Mouse (Mus musculus): Measurements from ENCODE around the gene Itgax.
"Not testable (repeated sequence)": the region's sequence is repeated elsewhere in the genome, so short reads cannot be mapped to it uniquely, and the experiment has no call there.

Itgax gene

GRCm38 (mm10) chr7:128158688-128159354, 29.5 kb downstream of the Itgax start:
- DNase-seq (ENCODE audit: low read depth, low spot score), result not testable (repeated sequence)

GRCm38 (mm10) chr7:128164001-128164400, 34.7 kb downstream of the Itgax start:
- no peak for DNase-seq (ENCODE audit: low read depth, low spot score)

GRCm38 (mm10) chr7:128166391-128166790, 37.0 kb downstream of the Itgax start:
- DNase-seq (ENCODE audit: low read depth, low spot score), result no peak

DNA sequence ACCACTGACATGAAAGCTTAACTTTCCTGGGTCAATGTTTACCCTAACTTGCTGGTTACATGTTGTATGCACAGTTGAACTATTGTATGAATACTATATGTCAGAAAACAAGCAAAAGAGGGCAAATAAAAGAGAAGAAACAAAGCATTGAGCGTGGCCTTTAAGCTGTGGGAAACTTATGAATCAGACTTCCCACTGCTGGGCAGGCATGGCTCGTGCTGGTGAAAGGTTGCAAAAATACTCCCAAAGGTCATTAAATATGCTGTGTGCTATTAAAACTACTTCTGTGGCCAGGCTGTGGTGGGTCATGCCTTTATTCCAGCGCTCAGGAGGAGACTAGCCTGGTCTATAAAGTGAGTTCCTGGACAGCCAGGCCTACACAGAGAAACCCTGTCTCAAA, 40.6 kb downstream of the Itgax start:
- DNase-seq (ENCODE audit: low read depth, low spot score), result no peak

DNA sequence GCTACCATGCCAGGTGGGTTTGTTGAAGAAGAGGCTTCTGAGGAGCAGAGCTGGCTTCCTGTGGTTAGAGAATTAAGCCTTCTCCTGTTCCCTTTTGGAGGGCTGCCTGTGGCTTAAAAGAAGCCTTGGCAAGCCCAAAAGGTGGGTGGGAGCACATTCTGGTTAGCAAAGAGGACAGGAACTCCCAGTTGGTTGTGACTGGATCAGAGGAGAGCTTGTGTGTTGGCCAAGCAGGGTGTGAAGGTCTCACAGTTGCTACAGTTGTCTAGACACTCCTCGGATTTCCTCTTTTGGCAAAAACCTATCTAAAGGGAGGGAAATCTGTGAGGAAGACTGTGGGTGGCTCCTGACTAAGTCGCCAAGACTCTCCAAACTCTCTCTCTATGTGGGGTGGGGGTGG, 49.0 kb downstream of the Itgax start:
- DNase-seq (ENCODE audit: low read depth, low spot score), result no peak

GRCm38 (mm10) chr7:128180126-128180525, 50.8 kb downstream of the Itgax start:
- DNase-seq (ENCODE audit: low read depth, low spot score), result no peak

GRCm38 (mm10) chr7:128180546-128180945, 51.2 kb downstream of the Itgax start:
- no peak for DNase-seq (ENCODE audit: low read depth, low spot score)

DNA sequence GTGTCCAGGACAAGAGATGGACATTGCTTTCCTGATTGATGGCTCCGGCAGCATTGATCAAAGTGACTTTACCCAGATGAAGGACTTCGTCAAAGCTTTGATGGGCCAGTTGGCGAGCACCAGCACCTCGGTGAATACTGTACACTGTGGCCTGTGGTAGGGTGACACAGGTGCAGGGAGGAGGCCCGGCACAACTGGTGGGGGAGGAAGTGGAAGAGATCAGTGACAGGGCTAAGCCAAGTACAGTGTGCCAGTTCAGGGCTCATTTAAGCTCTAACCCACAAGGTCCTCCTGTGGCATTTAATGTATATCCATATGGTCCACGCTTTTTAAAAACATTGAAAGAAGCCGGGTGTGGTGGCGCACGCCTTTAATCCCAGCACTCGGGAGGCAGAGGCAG, 52.3 kb downstream of the Itgax start:
- no peak for DNase-seq (ENCODE audit: low read depth, low spot score)

Data from skeletal muscle tissue, adult 2 months (tissue).